Mouse (Mus musculus) left cerebral cortex, postnatal 10 days (tissue): ENCODE measurements around the gene Diras1. TPM values are rescaled to one million over a fixed set of nuclear protein-coding genes. Genes with fewer than 3 reads are reported as not detected.

Experiments
- DNase-seq, 2 experiments: peaks; one replicate each; pipeline ENCODE4 v3.0.0; 2021 to 2022; ENCODE audit warnings: low spot score in 2 of 2, mixed read lengths in 1 of 2; ENCODE audit errors: extremely low spot score in 1 of 2
- intact Hi-C: fragments of 180-260 bp; cut with DNase I; formaldehyde crosslinking; loops from one replicate; pipeline ENCODE4 v1.15.1; 2025
- total RNA-seq, 2 experiments: library from RNA; stranded (reverse); gene quantifications; 2 replicates each; pipeline ENCODE4 v1.2.3; 2021

Gene Diras1
- total RNA-seq, 2 experiments from 2014 or later = 105 to 120 TPM

DNA sequence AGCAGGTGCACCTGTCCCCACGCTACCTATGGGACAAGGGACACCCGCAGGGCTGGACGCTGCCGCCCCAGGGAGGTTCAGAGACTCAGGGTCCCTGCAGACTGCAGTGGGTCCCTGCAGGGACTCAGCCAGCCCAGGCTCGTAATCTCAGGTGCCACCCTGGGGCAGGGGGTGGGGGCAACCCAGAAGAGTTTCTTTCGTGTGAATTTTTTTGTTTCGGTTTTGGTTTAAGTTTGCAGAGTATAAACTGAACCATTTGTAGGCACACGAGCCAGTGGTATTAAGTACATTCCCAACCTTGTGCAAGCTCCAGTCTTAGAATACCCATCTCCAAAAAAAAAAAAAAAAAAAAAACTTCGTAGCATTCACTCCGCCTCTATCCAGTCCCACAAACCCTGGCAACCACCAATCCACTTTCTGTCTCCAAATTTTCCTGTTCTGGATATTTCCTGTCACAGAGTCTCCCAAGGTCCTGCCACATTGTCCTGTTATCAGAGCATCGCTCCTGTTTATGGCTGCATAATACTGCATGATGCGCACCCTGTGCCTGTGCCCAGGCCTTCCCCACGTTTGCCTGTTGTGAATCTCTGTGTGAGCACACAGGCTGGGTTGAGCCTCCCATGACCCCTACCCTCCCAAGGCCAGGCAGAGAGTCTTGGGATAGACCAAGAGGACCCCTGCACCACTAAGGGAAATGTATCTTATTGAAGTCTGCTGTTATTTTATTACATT, 39.3 kb downstream of the Diras1 start:
- peak in 1 of 2 experiments; percentile 12 for DNase-seq
- intact Hi-C loops = loop anchor here (5.0 kb wide), 1 partner anchor 59 kb away; no protein-coding TSS in a partner anchor

DNA sequence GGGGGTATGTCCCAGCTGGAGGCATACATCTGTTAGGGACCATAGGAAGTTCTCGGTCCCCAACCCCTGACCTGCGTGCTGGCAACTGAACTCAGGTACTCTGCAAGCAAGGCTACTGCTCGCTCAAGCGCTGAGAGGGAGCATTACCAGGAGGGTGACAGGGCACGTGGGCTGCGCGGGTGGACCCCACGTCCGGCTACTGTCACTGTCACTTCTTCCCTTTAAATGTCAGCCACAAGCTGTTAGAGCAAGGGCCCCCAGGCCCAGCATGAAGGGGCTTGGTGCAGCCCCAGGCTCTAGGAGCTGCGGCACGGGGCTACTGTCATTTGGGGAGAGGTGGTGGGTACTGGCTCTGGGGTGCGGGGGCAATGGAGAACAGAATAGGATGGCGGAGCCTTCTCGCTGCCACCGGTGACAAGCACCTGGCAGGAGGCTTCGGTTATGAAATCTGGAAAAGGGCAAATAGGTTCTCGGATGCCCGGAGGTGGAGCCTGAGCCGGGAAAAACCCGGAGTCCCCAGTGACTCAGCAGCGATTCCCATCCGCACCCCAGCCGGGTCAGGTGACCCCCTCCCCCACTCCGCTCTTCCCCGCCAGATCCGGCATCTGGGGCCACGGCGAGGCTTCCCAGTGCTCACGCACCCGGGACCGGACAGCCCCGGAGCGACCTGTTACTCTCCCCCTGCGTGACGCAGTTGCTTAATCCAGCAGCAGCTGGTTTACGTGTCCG, 40.1 kb downstream of the Diras1 start:
- DNase-seq = peak in 1 of 2 experiments; percentile 61
- intact Hi-C loops = loop anchor here (5.0 kb wide), 1 partner anchor 58 kb away; no protein-coding TSS in a partner anchor

DNA sequence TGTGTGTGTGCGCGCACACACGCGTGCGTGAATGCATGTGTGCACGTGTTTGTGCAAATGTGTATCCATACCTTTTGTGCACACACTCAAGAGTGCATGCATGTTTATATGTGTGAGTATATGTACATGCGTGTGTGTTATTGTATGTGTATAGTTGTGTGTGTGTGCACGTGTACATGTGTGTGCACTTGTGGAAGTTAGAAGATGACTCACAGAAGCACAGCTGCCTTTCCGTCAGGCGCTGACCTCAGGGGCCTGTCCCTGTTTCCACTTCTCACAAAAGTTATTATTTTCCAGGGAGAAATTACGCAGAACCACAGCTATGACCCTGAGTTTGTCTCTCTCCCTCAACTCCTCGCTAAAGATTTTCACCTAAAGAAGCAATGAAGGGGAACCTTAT, 41.2 kb downstream of the Diras1 start:
- intact Hi-C loops = no loop called here
- no peak for DNase-seq

DNA sequence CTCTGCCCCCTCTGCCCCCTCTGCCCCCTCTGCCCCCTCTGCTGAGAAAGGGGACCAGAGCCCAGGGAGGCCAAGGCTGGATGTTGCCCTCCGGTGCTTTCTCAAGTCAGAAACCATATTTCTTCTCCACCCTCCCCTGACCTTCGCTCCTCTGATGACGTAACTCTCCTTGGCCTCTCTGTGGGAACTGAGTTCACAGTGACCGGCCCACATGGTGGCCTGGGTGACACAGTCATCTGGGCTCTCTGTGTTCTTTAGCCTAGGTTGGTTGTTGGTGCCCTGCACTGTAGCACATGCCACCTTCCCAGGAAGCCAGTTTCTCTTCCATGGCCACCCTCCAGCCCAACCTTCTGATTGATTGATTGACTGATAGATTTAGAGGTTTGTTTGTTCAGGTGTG, 43.1 kb downstream of the Diras1 start:
- intact Hi-C loops = no loop called here

GRCm38 (mm10) chr10:80981564-80982112, 43.8 kb downstream of the Diras1 start:
- peak in 1 of 2 experiments; percentile 14 for DNase-seq
- intact Hi-C loops = no loop called here

More for the DNA sequence above, 43.1 kb downstream of the Diras1 start:
- DNase-seq = peak in 1 of 2 experiments; percentile 11

DNA sequence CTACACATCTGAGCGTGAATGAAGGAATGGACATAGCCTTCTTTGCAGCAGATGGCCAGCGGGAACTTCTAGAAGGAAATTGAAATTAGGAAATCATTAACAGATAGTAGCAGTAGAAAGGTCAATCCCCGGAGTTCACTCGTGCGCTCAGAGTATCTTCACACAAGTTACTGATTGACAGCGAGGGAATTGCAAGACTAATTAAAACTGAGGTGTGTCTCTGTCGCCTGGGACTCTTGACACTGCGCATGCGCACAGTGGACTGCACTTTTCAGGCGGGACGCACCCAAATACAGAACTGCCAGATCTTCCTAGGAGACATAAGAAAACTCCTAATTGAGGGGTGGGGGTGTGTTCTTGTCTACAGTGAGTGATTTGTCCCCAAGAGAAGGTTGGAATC, 50.0 kb downstream of the Diras1 start:
- intact Hi-C loops = no loop called here
- no peak for DNase-seq

DNA sequence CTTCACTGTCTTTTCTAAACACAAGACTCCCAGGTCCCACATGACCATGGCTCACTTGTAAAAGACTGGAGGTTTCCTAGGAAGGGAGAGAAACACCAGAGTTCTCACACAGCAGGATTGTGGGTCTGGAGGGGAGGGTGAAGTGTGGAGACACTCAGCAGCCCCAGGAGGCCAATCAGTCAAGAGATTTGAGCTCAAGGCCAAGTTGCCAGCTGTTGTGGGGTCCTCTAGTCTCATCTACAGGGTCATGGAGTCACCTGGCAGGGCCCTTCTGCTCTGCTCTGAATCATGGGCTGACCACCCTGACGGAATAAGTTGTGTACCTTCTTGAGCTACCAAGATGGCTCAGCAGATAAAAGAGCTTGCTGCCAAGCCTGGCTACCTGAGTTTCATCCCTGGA, 51.7 kb downstream of the Diras1 start:
- intact Hi-C loops = no loop called here
- DNase-seq = no peak

DNA sequence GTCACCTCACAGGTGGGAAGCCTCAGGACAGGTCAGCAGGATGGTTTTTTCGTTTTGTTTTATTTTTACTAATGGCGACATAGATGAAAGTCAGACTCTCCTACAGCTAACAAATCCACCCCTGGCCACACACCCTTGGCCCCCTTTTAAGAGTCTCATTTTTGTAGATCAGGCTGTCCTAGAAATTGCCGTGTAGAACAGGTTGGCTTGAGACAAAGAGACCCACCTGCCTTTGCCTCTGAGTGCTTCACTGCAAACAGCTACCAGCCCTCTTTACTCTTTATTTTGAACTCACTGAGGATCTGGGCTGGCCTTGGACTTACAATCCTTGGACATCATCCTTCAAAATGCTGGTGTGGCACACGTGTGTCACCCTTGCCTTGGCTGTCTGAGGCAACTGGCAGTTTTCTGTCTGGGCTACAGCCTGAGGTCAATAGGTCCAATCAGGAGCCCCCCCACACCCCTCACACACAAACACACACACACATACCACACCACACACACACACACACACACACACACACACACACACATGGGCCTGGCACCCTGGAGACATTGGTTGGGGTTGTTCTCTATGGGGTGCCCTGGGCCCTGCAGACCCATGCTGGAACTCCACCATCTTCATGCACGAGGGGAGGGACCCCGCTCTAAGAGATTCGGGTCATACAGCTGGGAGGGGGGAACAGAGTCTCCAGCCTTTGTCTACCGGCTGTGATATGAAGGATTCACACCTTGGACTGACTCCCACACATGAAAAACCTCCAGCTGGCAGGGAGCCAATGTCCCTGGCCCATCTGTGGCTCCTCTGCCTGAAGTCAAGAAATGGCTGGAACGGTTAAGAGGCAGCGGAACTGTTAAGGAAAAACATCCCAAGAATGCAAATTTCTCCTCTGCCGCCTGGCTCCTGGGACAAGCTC, 53.1 kb downstream of the Diras1 start:
- peak in 1 of 2 experiments; percentile 72 for DNase-seq
- intact Hi-C loops = no loop called here

DNA sequence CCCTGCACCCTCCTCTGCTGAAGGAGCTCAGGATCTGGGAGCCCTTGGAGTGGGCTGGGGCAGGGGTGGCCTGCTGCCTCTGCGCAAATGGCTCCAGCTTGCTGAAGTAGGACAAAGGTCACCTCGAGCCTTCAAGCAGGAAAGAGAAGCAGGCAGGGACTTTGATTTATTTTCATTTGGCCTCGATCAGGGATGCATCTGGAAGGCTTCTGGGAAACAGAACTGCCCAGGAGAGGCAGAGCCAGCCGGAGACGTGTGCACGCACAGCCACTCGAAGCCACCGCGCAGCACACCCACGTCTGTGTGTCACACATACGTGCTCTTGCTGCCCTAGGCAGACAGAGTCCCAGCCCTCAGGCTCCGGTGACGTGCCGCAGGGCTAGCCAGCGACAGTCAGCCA, 53.9 kb downstream of the Diras1 start:
- intact Hi-C loops = no loop called here
- DNase-seq = peak in 1 of 2 experiments; percentile 66

DNA sequence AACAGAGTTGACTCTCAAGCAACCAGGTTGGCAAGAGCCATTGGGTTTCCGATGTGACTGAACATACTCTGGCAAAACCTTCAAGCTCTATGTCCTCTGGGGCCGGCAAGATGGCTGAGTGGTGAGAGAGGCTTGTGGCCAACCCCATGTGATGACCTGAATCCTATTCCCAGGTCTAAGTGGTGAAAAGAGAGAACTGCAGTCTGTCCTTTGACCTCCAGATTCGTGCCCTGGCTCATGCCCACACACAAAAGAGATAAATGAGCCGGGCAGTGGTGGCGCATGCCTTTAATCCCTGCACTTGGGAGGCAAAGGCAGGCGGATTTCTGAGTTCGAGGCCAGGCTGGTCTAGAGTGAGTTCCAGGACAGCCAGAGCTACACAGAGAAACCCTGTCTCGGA, 55.3 kb downstream of the Diras1 start:
- DNase-seq = no peak
- intact Hi-C loops = no loop called here

Other genes with a start within 250 kb of the Diras1 start
- gene Sf3a2, start 227.5 kb downstream of the Diras1 start, total RNA-seq = 10 to 100 TPM; 39.7 to 43.1 TPM
- 10 to 100 TPM; 57.0 to 62.1 TPM for gene Plekhj1, start 227.0 kb downstream of the Diras1 start, total RNA-seq
- 1 to 10 TPM; 1.7 to 2.0 TPM for gene Amh, start 220.4 kb downstream of the Diras1 start, total RNA-seq
- 1 to 10 TPM; 1.6 to 2.0 TPM for gene Jsrp1, start 212.2 kb downstream of the Diras1 start, total RNA-seq
- 100 to 1,000 TPM; 414 to 433 TPM for gene Oaz1, start 199.0 kb downstream of the Diras1 start, total RNA-seq
- 10 to 100 TPM; 25.4 to 30.9 TPM for gene Lingo3, start 181.6 kb downstream of the Diras1 start, total RNA-seq
- gene Lsm7, start 170.5 kb downstream of the Diras1 start, total RNA-seq = 10 to 100 TPM; 51.1 to 57.3 TPM
- 10 to 100 TPM; 81.5 to 90.2 TPM for gene Sppl2b, start 170.4 kb downstream of the Diras1 start, total RNA-seq
- under 1 TPM in 1 of 2 experiments, not detected in 1; 0.13 TPM for gene Tmprss9, start 153.8 kb downstream of the Diras1 start, total RNA-seq
- 100 to 1,000 TPM; 158 to 161 TPM for gene Timm13, start 124.7 kb downstream of the Diras1 start, total RNA-seq
- gene Lmnb2, start 107.4 kb downstream of the Diras1 start, total RNA-seq = 10 to 100 TPM; 20.4 to 21.3 TPM
- gene Gadd45b, start 95.6 kb downstream of the Diras1 start, total RNA-seq = 10 to 100 TPM in 1 of 2 experiments, 1 to 10 TPM in 1; 8.2 to 10.4 TPM
- 100 to 1,000 TPM; 127 to 166 TPM for gene Gng7, start 10.7 kb downstream of the Diras1 start, total RNA-seq
- 10 to 100 TPM; 65.2 to 67.8 TPM for gene Slc39a3, start 11.8 kb upstream of the Diras1 start, total RNA-seq
- 100 to 1,000 TPM; 187 to 196 TPM for gene Sgta, start 34.5 kb upstream of the Diras1 start, total RNA-seq
- gene Thop1, start 44.4 kb upstream of the Diras1 start, total RNA-seq = 10 to 100 TPM; 53.8 to 54.9 TPM
- gene Creb3l3, start 73.2 kb upstream of the Diras1 start, total RNA-seq = under 1 TPM; 0.28 to 0.30 TPM
- gene Map2k2, start 80.3 kb upstream of the Diras1 start, total RNA-seq = 100 to 1,000 TPM; 127 to 130 TPM
- gene Zbtb7a, start 109.6 kb upstream of the Diras1 start, total RNA-seq = 10 to 100 TPM; 38.7 to 42.6 TPM
- gene Pias4, start 142.3 kb upstream of the Diras1 start, total RNA-seq = 10 to 100 TPM; 24.3 to 25.8 TPM
- gene Eef2, start 151.0 kb upstream of the Diras1 start, total RNA-seq = 1,000 to 10,000 TPM; 1,077 to 1,083 TPM
- 10 to 100 TPM; 64.1 to 72.7 TPM for gene Dapk3, start 157.3 kb upstream of the Diras1 start, total RNA-seq
- gene 4930442H23Rik, start 158.2 kb upstream of the Diras1 start, total RNA-seq = not detected
- not detected for gene Nmrk2, start 176.4 kb upstream of the Diras1 start, total RNA-seq
- gene Atcay, start 205.2 kb upstream of the Diras1 start, total RNA-seq = 100 to 1,000 TPM; 209 to 222 TPM
- 10 to 100 TPM; 62.2 to 63.5 TPM for gene Zfr2, start 207.5 kb upstream of the Diras1 start, total RNA-seq
- gene Matk, start 227.3 kb upstream of the Diras1 start, total RNA-seq = 100 to 1,000 TPM; 223 to 225 TPM
- 10 to 100 TPM; 47.8 to 52.7 TPM for gene Mrpl54, start 241.3 kb upstream of the Diras1 start, total RNA-seq
- 10 to 100 TPM; 23.7 to 32.6 TPM for gene Apba3, start 241.3 kb upstream of the Diras1 start, total RNA-seq